In genomic region chr17:3490216-3490895, GRCm38 (mm10) we compare ENCODE assay signal across 19 mouse cellular contexts. TPM values are rescaled to one million over a fixed set of nuclear protein-coding genes. Genes with fewer than 3 reads are reported as not detected.
DNase-seq lines count a peak whose midpoint lies in the region; ATAC-seq lines count a peak whose summit lies in the region.
"Had no signal": no experiment of that assay in that cellular context is flagged by ENCODE, and none has a peak within 500 bp of the region (broad histone marks: within the 10 kb centered on the region; RNA-seq: fewer than 3 reads in every experiment).

No protein-coding gene starts in this region.

- H3K4me2 ChIP-seq in intestine, embryonic 16.5 days (ENCODE audit: low read depth, low read length) = no peak overlapping the region
- H3K4me2 ChIP-seq: embryonic facial prominence, embryonic 15.5 days; hindbrain, embryonic 12.5 days; limb, embryonic 12.5 days had no signal

- peak; percentile 64; the same call in 1 of the 2 replicates for ATAC-seq in frontal cortex, adult (ENCODE audit: low TSS enrichment)
- peak; percentile 81 for ATAC-seq in granulocyte monocyte progenitor cell, adult 5-6 weeks (replicated peaks; ENCODE audit: poor library complexity, severe bottlenecking)
- no peak for ATAC-seq in intestine, embryonic 16.5 days
- no peak for ATAC-seq in activated CD4-positive, CD25-positive, alpha-beta regulatory T cell, adult 4 months
- ATAC-seq: forebrain, embryonic 14.5 days had no signal

- no peak for DNase-seq in frontal cortex, adult 2 months (ENCODE audit: extremely low spot score in 1 of 2, low spot score in 1 of 2)
- DNase-seq in right cerebral cortex, adult 18-20 months = peak; percentile 70
- no peak for DNase-seq in right cerebral cortex, postnatal 25 days
- DNase-seq in thymus, postnatal 36 days = no peak
- DNase-seq: B cell, adult 2 months; cerebellum, adult 8-10 months; heart, adult 18-20 months; midbrain, embryonic 14.5 days; thymus, adult 2 months had no signal

- H3K36me3 ChIP-seq in intestine, embryonic 16.5 days (ENCODE audit: control insufficient read depth, insufficient read depth, low read length) = no peaks in the 10 kb centered on the region
- H3K36me3 ChIP-seq: hindbrain, embryonic 12.5 days had no signal

- no peak overlapping the region for H3K27ac ChIP-seq in intestine, embryonic 16.5 days (ENCODE audit: low read length)
- H3K27ac ChIP-seq: embryonic facial prominence, embryonic 15.5 days; hindbrain, embryonic 12.5 days; limb, embryonic 12.5 days had no signal

- 89% methylated on average over 11 of the region's 11 CpGs for WGBS in intestine, embryonic 16.5 days

- no peak overlapping the region for H3K9ac ChIP-seq in intestine, embryonic 16.5 days (ENCODE audit: low read depth, low read length)
- H3K9ac ChIP-seq: embryonic facial prominence, embryonic 15.5 days; hindbrain, embryonic 12.5 days; limb, embryonic 12.5 days had no signal

- H3K4me1 ChIP-seq in intestine, embryonic 16.5 days (ENCODE audit: control insufficient read depth, insufficient read depth, low read length) = no peaks in the 10 kb centered on the region
- H3K4me1 ChIP-seq: embryonic facial prominence, embryonic 15.5 days; hindbrain, embryonic 12.5 days; limb, embryonic 12.5 days had no signal

- H3K9me3 ChIP-seq in intestine, embryonic 16.5 days (ENCODE audit: control insufficient read depth, low read length) = no peaks in the 10 kb centered on the region
- H3K9me3 ChIP-seq: embryonic facial prominence, embryonic 15.5 days; hindbrain, embryonic 12.5 days; limb, embryonic 12.5 days had no signal

- H3K4me3 ChIP-seq in intestine, embryonic 16.5 days (ENCODE audit: low read length) = no peak overlapping the region
- H3K4me3 ChIP-seq: embryonic facial prominence, embryonic 15.5 days; hindbrain, embryonic 12.5 days; limb, embryonic 12.5 days had no signal

- H3K27me3 ChIP-seq in intestine, embryonic 16.5 days (replicated peaks; ENCODE audit: control insufficient read depth, insufficient read depth, low read length) = no peaks in the 10 kb centered on the region
- H3K27me3 ChIP-seq: embryonic facial prominence, embryonic 15.5 days; hindbrain, embryonic 12.5 days; limb, embryonic 12.5 days had no signal

RNA-seq across cellular contexts. Expression of gene Cldn20, which starts 42.0 kb away (rescaled TPM):
- polyA plus RNA-seq in frontal cortex, adult 2 months (2012; rRNA removed) = 1.4 and 2.0 TPM in 2 replicates
- 3.3 TPM in 1 of 2 replicates, not detected in the other for total RNA-seq in granulocyte monocyte progenitor cell, adult 5-6 weeks (2014; fragmentation: Nextera tagmentation)
- total RNA-seq in granulocyte monocyte progenitor cell, adult 5-6 weeks (2017) = 0.78 TPM in 1 of 2 replicates, not detected in the other
- polyA plus RNA-seq in intestine, embryonic 16.5 days (2015; fragmentation: Nextera tagmentation; extraction: Ambion mirVana) = 0.22 TPM in 1 of 2 replicates, not detected in the other
- polyA plus RNA-seq in activated CD4-positive, CD25-positive, alpha-beta regulatory T cell, adult 4 months (2017; shearing (Covaris generic)) = not detected
- total RNA-seq: gastrocnemius, adult 18-20 months; heart, adult 18-20 months had no signal
- polyA plus RNA-seq: intestine, embryonic 14.5 days; limb, embryonic 12.5 days; midbrain, embryonic 14.5 days; thymus, adult 2 months had no signal

Comparison
In these comparisons a context has a peak if more than half of its experiments do, and no peak if none do; other contexts are left out.
1. ATAC-seq: peak in frontal cortex, adult (single experiment) and granulocyte monocyte progenitor cell, adult 5-6 weeks (single experiment); none in intestine, embryonic 16.5 days (single experiment) and activated CD4-positive, CD25-positive, alpha-beta regulatory T cell, adult 4 months (single experiment).